Mouse (Mus musculus) activated CD4-positive, CD25-positive, alpha-beta regulatory T cell, adult 4 months (primary cell): ENCODE measurements around the gene Ccl27b. TPM values are rescaled to one million over a fixed set of nuclear protein-coding genes. Genes with fewer than 3 reads are reported as not detected.
"Not testable (repeated sequence)": the region's sequence is repeated elsewhere in the genome, so short reads cannot be mapped to it uniquely, and the experiment has no call there.

Experiments used
- ATAC-seq: one replicate; pipeline ENCODE4 v1.8.0; 2017
- polyA plus RNA-seq, 2 experiments: library from polyadenylated mRNA; unstranded; fragments of 100-300 nt; shearing (Covaris generic); gene quantifications; one replicate each; pipeline ENCODE4 v1.2.1; 2017

The Ccl27b gene
- not detected for polyA plus RNA-seq

GRCm38 (mm10) chr4:42654951-42655350, at the start of gene Ccl27b:
TSS of gene Ccl27b (plus strand) at chr4:42655251.
- ATAC-seq, result not testable (repeated sequence)

- not testable (repeated sequence) for ATAC-seq
Measured at GRCm38 (mm10) chr4:42611895-42612294, 43.2 kb upstream of the Ccl27b start, which contains the start of gene Gm10591. TSS of gene Gm10591 (plus strand) at chr4:42612195.

- ATAC-seq, result not testable (repeated sequence)
Measured at GRCm38 (mm10) chr4:42629419-42629818, 25.6 kb upstream of the Ccl27b start, which contains the start of gene Gm2564. TSS of gene Gm2564 (plus strand) at chr4:42629719.

GRCm38 (mm10) chr4:42661793-42662192, 6.7 kb downstream of the Ccl27b start, which contains the start of gene Il11ra2:
TSS of gene Il11ra2 (minus strand) at chr4:42661893.
- ATAC-seq, result not testable (repeated sequence)

GRCm38 (mm10) chr4:42675415-42675814, 20.4 kb downstream of the Ccl27b start:
- ATAC-seq, result not testable (repeated sequence)

GRCm38 (mm10) chr4:42679365-42679764, 24.3 kb downstream of the Ccl27b start:
- not testable (repeated sequence) for ATAC-seq

GRCm38 (mm10) chr4:42680374-42681356, 25.6 kb downstream of the Ccl27b start:
- not testable (repeated sequence) for ATAC-seq

GRCm38 (mm10) chr4:42681473-42682182, 26.6 kb downstream of the Ccl27b start:
- not testable (repeated sequence) for ATAC-seq

- not testable (repeated sequence) for ATAC-seq
Measured at GRCm38 (mm10) chr4:42682183-42682524, 27.1 kb downstream of the Ccl27b start.

Other genes with a start within 250 kb of the Ccl27b start
- not detected for gene Gm21586, start 215.9 kb upstream of the Ccl27b start, polyA plus RNA-seq
- not detected for gene Gm2163, start 188.5 kb upstream of the Ccl27b start, polyA plus RNA-seq
- not detected for gene Fam205a2, start 127.1 kb upstream of the Ccl27b start, polyA plus RNA-seq
- gene Gm10591, start 43.1 kb upstream of the Ccl27b start, polyA plus RNA-seq, result not detected
- not detected for gene Gm2564, start 25.5 kb upstream of the Ccl27b start, polyA plus RNA-seq
- gene Il11ra2, start 6.6 kb downstream of the Ccl27b start, polyA plus RNA-seq, result not detected
- not detected for gene 4930578G10Rik, start 80.3 kb downstream of the Ccl27b start, polyA plus RNA-seq
- not detected for gene Ccl19, start 101.3 kb downstream of the Ccl27b start, polyA plus RNA-seq
- not detected for gene Ccl21a, start 118.7 kb downstream of the Ccl27b start, polyA plus RNA-seq
- gene Fam205a1, start 198.6 kb downstream of the Ccl27b start, polyA plus RNA-seq, result not detected
- not detected for gene Gm12394, start 201.5 kb downstream of the Ccl27b start, polyA plus RNA-seq
- gene Fam205c, start 219.0 kb downstream of the Ccl27b start, polyA plus RNA-seq, result not detected